Mouse (Mus musculus): ENCODE data around the gene Slc27a1. TPM values are rescaled to one million over a fixed set of nuclear protein-coding genes. Genes with fewer than 3 reads are reported as not detected.
"Not testable (repeated sequence)": the region's sequence is repeated elsewhere in the genome, so short reads cannot be mapped to it uniquely, and the experiment has no call there.

Gene Slc27a1
- total RNA-seq (2012; rRNA removed) (0.42 and 0.46 TPM in 2 replicates), polyA plus RNA-seq (2012; ENCODE audit: insufficient read depth in 1 of 2, insufficient read length in 2 of 2, low read depth in 1 of 2, low replicate concordance in 2 of 2, missing spikeins in 1 of 2) (1 to 10 TPM in 1 of 2 experiments, not detected in 1; 1.3 TPM)

- TF ChIP-seq CHD2 (IDR thresholded peaks at IDR 0.05; ENCODE audit: low read length), result no peak
- TF ChIP-seq USF2 (IDR thresholded peaks at IDR 0.05; ENCODE audit: borderline replicate concordance in 1 of 2, insufficient read depth in 1 of 2, low read depth in 1 of 2, low read length in 2 of 2), result no peak
- no peak for TF ChIP-seq SMC3 (IDR thresholded peaks at IDR 0.05; ENCODE audit: low read depth, low read length)
- no peak for TF ChIP-seq ZMIZ1 (IDR thresholded peaks at IDR 0.05; ENCODE audit: low read depth, low read length)
- no peak for TF ChIP-seq MEF2A (IDR thresholded peaks at IDR 0.05; ENCODE audit: extremely low read depth, insufficient replicate concordance, low read depth, low read length, poor library complexity, severe bottlenecking)
- no peak for TF ChIP-seq BHLHE40 (IDR thresholded peaks at IDR 0.05; ENCODE audit: borderline replicate concordance, low read depth, low read length)
- no peak for TF ChIP-seq ELF1 (IDR thresholded peaks at IDR 0.05; ENCODE audit: low read depth, low read length)
- no peak for TF ChIP-seq RCOR1 (IDR thresholded peaks at IDR 0.05; ENCODE audit: low read depth, low read length)
- TF ChIP-seq HCFC1 (IDR thresholded peaks at IDR 0.05; ENCODE audit: low read depth, low read length), result no peak
- TF ChIP-seq CTCF (IDR thresholded peaks at IDR 0.05 in 2 of 3, conservative IDR thresholded peaks at IDR 0.05 in 1 of 3; ENCODE audit: control insufficient read depth in 1 of 3, insufficient read depth in 1 of 3, low read depth in 2 of 3, low read length in 3 of 3, poor library complexity in 1 of 3, severe bottlenecking in 1 of 3), result no peak
- Histone ChIP-seq H3K27ac (ENCODE audit: control insufficient read depth, low read depth, low read length) (no peak within 1 kb of the TSS), H3K9me3 (replicated peaks; ENCODE audit: insufficient read depth, low read length) (no peaks in the 10 kb centered on the region), H3K4me3 (ENCODE audit: control insufficient read depth in 1 of 2, insufficient read depth in 1 of 2, low read depth in 2 of 2, low read length in 2 of 2) (no peak within 1 kb of the TSS), H3K36me3 (ENCODE audit: control insufficient read depth in 1 of 2, insufficient read depth in 2 of 2, low read length in 2 of 2) (no peaks in the 10 kb centered on the region), H3K4me1 (ENCODE audit: control insufficient read depth in 1 of 2, insufficient read depth in 2 of 2, low read length in 2 of 2) (no peaks in the 10 kb centered on the region; a peak in 1 of 4 replicates), H3K79me2 (ENCODE audit: control insufficient read depth, insufficient read depth, low read length, poor library complexity) (no peaks in the 10 kb centered on the region), H3K9ac (ENCODE audit: control insufficient read depth, low read depth, low read length, poor library complexity, severe bottlenecking) (no peak within 1 kb of the TSS), H3K27me3 (ENCODE audit: control insufficient read depth in 1 of 2, insufficient read depth in 2 of 2, low read length in 2 of 2) (no peaks in the 10 kb centered on the region; a peak in 1 of 4 replicates)
- DNase-seq (ENCODE audit: low read depth, low spot score), result no peak
Measured at GRCm38 (mm10) chr8:71568387-71568937, at the start of gene Slc27a1. Gene Slc27a1, plus strand, starts transcription at chr8:71568882.

DNA sequence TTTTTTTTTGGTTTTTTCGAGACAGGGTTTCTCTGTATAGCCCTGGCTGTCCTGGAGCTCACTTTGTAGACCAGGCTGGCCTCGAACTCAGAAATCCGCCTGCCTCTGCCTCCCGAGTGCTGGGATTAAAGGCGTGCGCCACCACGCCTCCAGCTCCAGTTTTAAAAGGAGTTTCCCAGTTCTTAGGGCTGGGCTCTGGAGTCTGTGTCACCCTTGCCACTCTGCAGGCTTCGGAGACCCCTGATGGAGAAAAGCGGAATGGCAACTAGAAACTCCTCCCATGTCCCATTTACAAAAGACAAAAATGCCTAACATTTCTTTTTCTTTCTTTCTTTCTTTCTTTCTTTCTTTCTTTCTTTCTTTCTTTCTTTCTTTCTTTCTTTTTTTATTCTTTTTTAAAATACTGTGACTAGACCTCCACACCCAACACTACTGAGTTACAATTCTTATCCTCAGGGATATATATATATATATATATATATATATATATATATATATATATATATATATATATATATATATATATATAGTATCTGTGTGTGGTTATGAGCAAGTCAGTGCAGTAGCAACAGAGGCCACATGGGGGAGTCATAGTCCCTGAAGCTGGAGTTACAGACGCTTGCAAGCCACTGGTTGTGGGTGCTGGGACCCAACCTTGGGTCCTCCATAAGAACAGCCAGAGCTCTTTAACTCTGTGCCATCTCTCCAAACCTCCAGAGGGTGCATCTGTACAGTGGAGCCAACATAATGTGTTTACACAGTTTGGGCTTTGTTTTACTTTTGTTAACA, 49.5 kb upstream of the Slc27a1 start:
- H3K27ac ChIP-seq (ENCODE audit: control insufficient read depth, low read depth, low read length); H3K4me3 ChIP-seq (ENCODE audit: control insufficient read depth in 1 of 2, insufficient read depth in 1 of 2, low read depth in 2 of 2, low read length in 2 of 2); H3K79me2 ChIP-seq (ENCODE audit: control insufficient read depth, insufficient read depth, low read length, poor library complexity); H3K9ac ChIP-seq (ENCODE audit: control insufficient read depth, low read depth, low read length, poor library complexity, severe bottlenecking); H3K9me3 ChIP-seq (replicated peaks; ENCODE audit: insufficient read depth, low read length); H3K27me3 ChIP-seq (ENCODE audit: control insufficient read depth in 1 of 2, insufficient read depth in 2 of 2, low read length in 2 of 2); H3K36me3 ChIP-seq (ENCODE audit: control insufficient read depth in 1 of 2, insufficient read depth in 2 of 2, low read length in 2 of 2); H3K4me1 ChIP-seq (ENCODE audit: control insufficient read depth in 1 of 2, insufficient read depth in 2 of 2, low read length in 2 of 2): not testable (repeated sequence)
- peak; percentile 81 for DNase-seq (ENCODE audit: low read depth, low spot score)
- TF ChIP-seq ZNF384 (IDR thresholded peaks at IDR 0.05; ENCODE audit: low read depth, low read length) (0 out of 2 replicates have a peak, but pooled peaks have one; percentile 34), CTCF (IDR thresholded peaks at IDR 0.05 in 2 of 3, conservative IDR thresholded peaks at IDR 0.05 in 1 of 3; ENCODE audit: control insufficient read depth in 1 of 3, insufficient read depth in 1 of 3, low read depth in 2 of 3, low read length in 3 of 3, poor library complexity in 1 of 3, severe bottlenecking in 1 of 3) (peak; percentile 41 to 63 (median 56)), SMC3 (IDR thresholded peaks at IDR 0.05; ENCODE audit: low read depth, low read length) (peak; percentile 42), RAD21 (IDR thresholded peaks at IDR 0.05; ENCODE audit: low read depth, low read length) (peak; percentile 30), ZC3H11A (IDR thresholded peaks at IDR 0.05; ENCODE audit: low read depth, low read length) (peak; percentile 31; the same call in 1 of the 2 replicates)

Data from MEL (cell line).